ENCODE assay signal across 8 mouse cellular contexts in genomic region chr11:97840539-97840954, GRCm38 (mm10). TPM values are rescaled to one million over a fixed set of nuclear protein-coding genes. Genes with fewer than 3 reads are reported as not detected.
DNase-seq lines count a peak whose midpoint lies in the region; ATAC-seq and TF ChIP-seq lines count a peak whose summit lies in the region.

Gene B230217C12Rik (plus strand): TSS chr11:97840780.

- DNase-seq in heart, adult 2 months: peak in 1 of 2 experiments; percentile 42
- no peak for DNase-seq in heart, adult 9 months (ENCODE audit: low spot score in 2 of 2)
- peak; percentile 85 for DNase-seq in CH12.LX (ENCODE audit: extremely low read depth)
- DNase-seq in embryo, embryonic 10 days (ENCODE audit: low spot score): peak; percentile 85
- DNase-seq in hindbrain, embryonic 14.5 days (ENCODE audit: low spot score): peak; percentile 66
- DNase-seq in T-cell, adult 2 months (ENCODE audit: low spot score): no peak

- TF ChIP-seq POLR2A in heart, adult 2 months (IDR thresholded peaks at IDR 0.05; ENCODE audit: insufficient read depth, low read depth, low read length): no peak
- TF ChIP-seq POLR2A in CH12.LX (IDR thresholded peaks at IDR 0.05; ENCODE audit: low read depth, low read length): no peak
- no peak for TF ChIP-seq POLR2A in olfactory bulb, adult 2 months (IDR thresholded peaks at IDR 0.05; ENCODE audit: insufficient read depth, low read depth, low read length)

- H3K4me1 ChIP-seq in heart, adult 2 months (ENCODE audit: control insufficient read depth, insufficient read depth, low read length): peaks cover 2% of the 10 kb centered on the region
- H3K4me1 ChIP-seq in CH12.LX (ENCODE audit: control insufficient read depth in 1 of 2, insufficient read depth in 2 of 2): peaks cover 6 to 41% of the 10 kb centered on the region in 2 experiments
- H3K4me1 ChIP-seq in hindbrain, embryonic 14.5 days (replicated peaks; ENCODE audit: control insufficient read depth, insufficient read depth, low read length): peaks cover 9% of the 10 kb centered on the region
- peaks cover 18% of the 10 kb centered on the region for H3K4me1 ChIP-seq in liver, embryonic 16.5 days (ENCODE audit: control insufficient read depth, low read depth, low read length)
- H3K4me1 ChIP-seq in olfactory bulb, adult 2 months (ENCODE audit: control insufficient read depth, insufficient read depth, low read length): peaks cover 9% of the 10 kb centered on the region

- WGBS in heart, adult 2 months: 9% methylated on average over 6 of the region's 6 CpGs
- 0% methylated on average over 6 of the region's 6 CpGs for WGBS in hindbrain, embryonic 14.5 days
- WGBS in liver, embryonic 16.5 days (ENCODE audit: insufficient replicate concordance): 5% methylated on average over 6 of the region's 6 CpGs
- under 1% methylated on average over 6 of the region's 6 CpGs for WGBS in olfactory bulb, adult 2 months

- no peaks in the 10 kb centered on the region for H3K36me3 ChIP-seq in heart, adult 2 months (ENCODE audit: control insufficient read depth, insufficient read depth, low read length)
- peaks cover 7 to 42% of the 10 kb centered on the region in 2 experiments for H3K36me3 ChIP-seq in CH12.LX (replicated peaks in 1 of 2; ENCODE audit: control insufficient read depth in 1 of 2, insufficient read depth in 1 of 2, low read length in 1 of 2)
- H3K36me3 ChIP-seq in hindbrain, embryonic 14.5 days (replicated peaks; ENCODE audit: control insufficient read depth, insufficient read depth): peaks cover 24% of the 10 kb centered on the region
- no peaks in the 10 kb centered on the region for H3K36me3 ChIP-seq in liver, embryonic 16.5 days (ENCODE audit: control insufficient read depth, insufficient read depth)

- H3K79me2 ChIP-seq in heart, adult 2 months (replicated peaks; ENCODE audit: control insufficient read depth, insufficient read depth, low read length): no peaks in the 10 kb centered on the region
- no peaks in the 10 kb centered on the region for H3K79me2 ChIP-seq in CH12.LX (replicated peaks; ENCODE audit: control insufficient read depth, extremely low read depth, insufficient read depth, poor library complexity, severe bottlenecking)

- no peaks in the 10 kb centered on the region for H3K27me3 ChIP-seq in heart, adult 2 months (ENCODE audit: control insufficient read depth, insufficient read depth, low read length)
- H3K27me3 ChIP-seq in CH12.LX (replicated peaks): no peaks in the 10 kb centered on the region
- H3K27me3 ChIP-seq in hindbrain, embryonic 14.5 days (ENCODE audit: control insufficient read depth, insufficient read depth, low read length): no peaks in the 10 kb centered on the region
- no peaks in the 10 kb centered on the region for H3K27me3 ChIP-seq in liver, embryonic 16.5 days (ENCODE audit: control insufficient read depth, insufficient read depth, low read depth, low read length)

- peak within 1 kb of the TSS; percentile 53 for H3K4me2 ChIP-seq in CH12.LX (ENCODE audit: insufficient read depth, low read depth, poor library complexity, severe bottlenecking)
- peak within 1 kb of the TSS; percentile 70 for H3K4me2 ChIP-seq in hindbrain, embryonic 14.5 days (replicated peaks)
- H3K4me2 ChIP-seq in liver, embryonic 16.5 days (ENCODE audit: low read depth, low read length): peak within 1 kb of the TSS; percentile 59

- H3K4me3 ChIP-seq in heart, adult 2 months: peak within 1 kb of the TSS; percentile 57
- H3K4me3 ChIP-seq in CH12.LX (replicated peaks in 1 of 3; ENCODE audit: low read depth in 2 of 3, low read length in 2 of 3, poor library complexity in 1 of 3): peak within 1 kb of the TSS; percentile 54 to 71 (median 68)
- H3K4me3 ChIP-seq in hindbrain, embryonic 14.5 days (replicated peaks; ENCODE audit: low read length): peak within 1 kb of the TSS; percentile 51
- peak within 1 kb of the TSS; percentile 49 for H3K4me3 ChIP-seq in liver, embryonic 16.5 days (ENCODE audit: low read depth, low read length)
- H3K4me3 ChIP-seq in olfactory bulb, adult 2 months (ENCODE audit: insufficient read depth, low read depth, low read length): peak within 1 kb of the TSS; percentile 96

- peak; percentile 50 for TF ChIP-seq RAD21 in CH12.LX (IDR thresholded peaks at IDR 0.05; ENCODE audit: low read depth, low read length)

- H3K9ac ChIP-seq in heart, adult 2 months (ENCODE audit: low read depth, low read length): peak within 1 kb of the TSS; percentile 45
- peak within 1 kb of the TSS; percentile 82 for H3K9ac ChIP-seq in CH12.LX (ENCODE audit: insufficient read depth, low read depth)
- peak within 1 kb of the TSS; percentile 78 for H3K9ac ChIP-seq in hindbrain, embryonic 14.5 days
- H3K9ac ChIP-seq in liver, embryonic 16.5 days (ENCODE audit: low read depth, low read length): peak within 1 kb of the TSS; percentile 50

- intact Hi-C loops in heart, adult 2 months (cut with DNase I): loop anchor here (2.0 kb wide), 2 partner anchors 40 to 44 kb away; partner anchors contain the start of gene Fbxo47

- H3K9me3 ChIP-seq in CH12.LX (replicated peaks; ENCODE audit: low read length): no peaks in the 10 kb centered on the region
- H3K9me3 ChIP-seq in hindbrain, embryonic 14.5 days (ENCODE audit: control insufficient read depth, low read length): no peaks in the 10 kb centered on the region
- H3K9me3 ChIP-seq in liver, embryonic 16.5 days (replicated peaks; ENCODE audit: control insufficient read depth, low read length): no peaks in the 10 kb centered on the region

- peak; percentile 49 for ATAC-seq in hindbrain, embryonic 14.5 days (ENCODE audit: low FRiP score)
- ATAC-seq in liver, embryonic 16.5 days (ENCODE audit: low read depth): no peak

- H3K27ac ChIP-seq in heart, adult 2 months: peak within 1 kb of the TSS; percentile 78
- H3K27ac ChIP-seq in CH12.LX (ENCODE audit: insufficient read depth, low read depth): 0 out of 2 replicates have a peak within 1 kb of the TSS, but pooled peaks have one; percentile 34
- H3K27ac ChIP-seq in hindbrain, embryonic 14.5 days: peak within 1 kb of the TSS; percentile 96
- peak within 1 kb of the TSS; percentile 41 for H3K27ac ChIP-seq in liver, embryonic 16.5 days (ENCODE audit: low read length)
- H3K27ac ChIP-seq in olfactory bulb, adult 2 months (ENCODE audit: insufficient read depth, low read depth, low read length): peak within 1 kb of the TSS; percentile 100

- dilution Hi-C loops in CH12.LX (cut with MboI; ENCODE audit: extremely low pct_ligation_motif_present, extremely low pct_unique_long_range_greater_than_20kb, low sequenced_read_pairs): no loop called here

- in situ Hi-C loops in CH12.LX (cut with MboI; ENCODE audit: low pct_ligation_motif_present, low pct_unique_long_range_greater_than_20kb, low sequenced_read_pairs): loop anchor here (5.0 kb wide), 1 partner anchor 43 kb away; the partner anchor contains the start of gene Lasp1

- peak; percentile 68 for TF ChIP-seq CTCF in heart, adult 2 months (IDR thresholded peaks at IDR 0.05)
- TF ChIP-seq CTCF in CH12.LX (conservative IDR thresholded peaks at IDR 0.05 in 1 of 2, IDR thresholded peaks at IDR 0.05 in 1 of 2; ENCODE audit: low read depth in 2 of 2, low read length in 2 of 2): peak; percentile 39 to 73; a peak in 3 of 4 replicates
- TF ChIP-seq CTCF in olfactory bulb, adult 2 months (IDR thresholded peaks at IDR 0.05; ENCODE audit: insufficient read depth, low read depth, low read length): peak; percentile 45; the same call in 1 of the 2 replicates

- TF ChIP-seq EP300 in heart, adult 2 months (IDR thresholded peaks at IDR 0.05; ENCODE audit: insufficient read depth, low read depth, low read length): 0 out of 2 replicates have a peak, but pooled peaks have one; percentile 18
- TF ChIP-seq EP300 in CH12.LX (IDR thresholded peaks at IDR 0.05; ENCODE audit: low read length): no peak

TF ChIP-seq in CH12.LX, 34 proteins besides CTCF, POLR2A, EP300 and RAD21 (continues in another document):
- TF ChIP-seq E2F4 (IDR thresholded peaks at IDR 0.05; ENCODE audit: insufficient replicate concordance, low read depth, low read length): no peak
- TF ChIP-seq ZC3H11A (IDR thresholded peaks at IDR 0.05; ENCODE audit: low read depth, low read length): no peak
- peak; percentile 54; the same call in 1 of the 2 replicates for TF ChIP-seq IRF4 (IDR thresholded peaks at IDR 0.05; ENCODE audit: low read depth, low read length)
- TF ChIP-seq BHLHE40 (IDR thresholded peaks at IDR 0.05; ENCODE audit: low read depth, low read length): peak; percentile 47; the same call in 1 of the 2 replicates
- no peak for TF ChIP-seq TBP (conservative IDR thresholded peaks at IDR 0.05; ENCODE audit: low read depth, low read length)
- TF ChIP-seq MAX (IDR thresholded peaks at IDR 0.05; ENCODE audit: low read length): peak; percentile 21; the same call in 1 of the 2 replicates
- TF ChIP-seq POLR2AphosphoS2 (IDR thresholded peaks at IDR 0.05; ENCODE audit: low read depth, low read length): no peak
- TF ChIP-seq TCF12 (IDR thresholded peaks at IDR 0.05; ENCODE audit: low read depth, low read length): peak; percentile 21; the same call in 1 of the 2 replicates
- TF ChIP-seq MAFK (IDR thresholded peaks at IDR 0.05; ENCODE audit: insufficient replicate concordance, low read length): no peak
- no peak for TF ChIP-seq JUN (IDR thresholded peaks at IDR 0.05; ENCODE audit: insufficient read depth, low read depth, low read length)
- TF ChIP-seq NELFE (IDR thresholded peaks at IDR 0.05; ENCODE audit: low read depth, low read length): no peak
- TF ChIP-seq KAT2A (IDR thresholded peaks at IDR 0.05; ENCODE audit: insufficient replicate concordance, low read length): no peak
- no peak for TF ChIP-seq ZMIZ1 (IDR thresholded peaks at IDR 0.05; ENCODE audit: low read depth, low read length)
- TF ChIP-seq MAZ (IDR thresholded peaks at IDR 0.05; ENCODE audit: low read depth, low read length): no peak
- no peak for TF ChIP-seq ELF1 (IDR thresholded peaks at IDR 0.05; ENCODE audit: low read depth, low read length)
- TF ChIP-seq USF1 (IDR thresholded peaks at IDR 0.05; ENCODE audit: low read depth, low read length): 0 out of 2 replicates have a peak, but pooled peaks have one; percentile 7
- no peak; the same call in 1 of the 2 replicates for TF ChIP-seq CHD1 (IDR thresholded peaks at IDR 0.05; ENCODE audit: low read depth, low read length)
- no peak for TF ChIP-seq HCFC1 (IDR thresholded peaks at IDR 0.05; ENCODE audit: low read depth, low read length)
- no peak for TF ChIP-seq JUND (conservative IDR thresholded peaks at IDR 0.05; ENCODE audit: low read depth, low read length)

RNA-seq across cellular contexts. Expression of gene B230217C12Rik, which starts in this region (rescaled TPM):
- total RNA-seq in heart, adult 2 months (2021): 1 to 10 TPM in 1 of 2 experiments, under 1 TPM in 1; 0.64 to 1.6 TPM
- 2.3 and 2.7 TPM in 2 replicates for polyA plus RNA-seq in heart, adult 2 months (2012; rRNA removed)
- total RNA-seq in CH12.LX (2012; rRNA removed): 4.6 and 4.9 TPM in 2 replicates
- total RNA-seq in CH12.LX (2014; rRNA removed): 13.7 and 14.0 TPM in 2 replicates
- polyA plus RNA-seq in CH12.LX (2012; ENCODE audit: insufficient read length, low read depth): 11.9 and 12.4 TPM in 2 replicates
- 38.2 and 38.8 TPM in 2 replicates for polyA plus RNA-seq in hindbrain, embryonic 14.5 days (2014; fragmentation: Nextera tagmentation; extraction: Ambion mirVana)
- polyA plus RNA-seq in liver, embryonic 16.5 days (2015; fragmentation: Nextera tagmentation; extraction: Ambion mirVana): 0.19 and 0.36 TPM in 2 replicates
- not detected in 2 replicates for polyA plus RNA-seq in olfactory bulb, adult 2 months (2012; ENCODE audit: insufficient read depth, insufficient read length, low replicate concordance, missing spikeins)

Comparison
In these comparisons a context has a peak if more than half of its experiments do, and no peak if none do; other contexts are left out.
1. DNase-seq: peak in CH12.LX (single experiment), embryo, embryonic 10 days (single experiment) and hindbrain, embryonic 14.5 days (single experiment); none in heart, adult 9 months (0 of 2) and T-cell, adult 2 months (single experiment).
2. H3K27ac ChIP-seq: peak in every context shown above with its lines; median percentile 100 in olfactory bulb, adult 2 months; 96 in hindbrain, embryonic 14.5 days; 78 in heart, adult 2 months; 41 in liver, embryonic 16.5 days; 34 in CH12.LX.
3. Peak in every context shown above with its lines, with median percentiles within 50 percentile points of each other: H3K4me3 ChIP-seq, H3K9ac ChIP-seq, CTCF ChIP-seq and H3K4me2 ChIP-seq.